Mouse (Mus musculus): Measurements from ENCODE around the gene Numa1. TPM values are rescaled to one million over a fixed set of nuclear protein-coding genes. Genes with fewer than 3 reads are reported as not detected.

Numa1 gene
- polyA plus RNA-seq, 1 experiment from 2014 or later: 50.8 TPM

- Histone ChIP-seq H3K36me3 (replicated peaks; ENCODE audit: control insufficient read depth, insufficient read depth) (no peaks in the 10 kb centered on the region), H3K4me2 (replicated peaks) (no peak overlapping the region), H3K9me3 (ENCODE audit: control insufficient read depth, low read length) (no peaks in the 10 kb centered on the region), H3K4me3 (replicated peaks; ENCODE audit: low read length) (no peak overlapping the region), H3K27ac (no peak overlapping the region), H3K27me3 (ENCODE audit: control insufficient read depth, insufficient read depth, low read length) (no peaks in the 10 kb centered on the region), H3K9ac (no peak overlapping the region), H3K4me1 (replicated peaks; ENCODE audit: control insufficient read depth, insufficient read depth, low read length) (no peaks in the 10 kb centered on the region)
- DNase-seq (ENCODE audit: low spot score) (no peak), ATAC-seq (ENCODE audit: low FRiP score) (no peak)
- WGBS: 95% methylated on average over 2 of the region's 2 CpGs
Measured at GRCm38 (mm10) chr7:101954163-101954562, 20.3 kb downstream of the Numa1 start.

- H3K9me3 ChIP-seq (ENCODE audit: control insufficient read depth, low read length): no peaks in the 10 kb centered on the region
- no peaks in the 10 kb centered on the region; the same call in 1 of the 2 replicates for H3K4me1 ChIP-seq (replicated peaks; ENCODE audit: control insufficient read depth, insufficient read depth, low read length)
- no peak overlapping the region for H3K9ac ChIP-seq
- H3K27ac ChIP-seq: no peak overlapping the region
- H3K36me3 ChIP-seq (replicated peaks; ENCODE audit: control insufficient read depth, insufficient read depth): no peaks in the 10 kb centered on the region
- 87% methylated on average over 2 of the region's 2 CpGs for WGBS
- H3K4me2 ChIP-seq (replicated peaks): no peak overlapping the region
- H3K4me3 ChIP-seq (replicated peaks; ENCODE audit: low read length): no peak overlapping the region
- DNase-seq (ENCODE audit: low spot score) (no peak), ATAC-seq (ENCODE audit: low FRiP score) (no peak)
- H3K27me3 ChIP-seq (ENCODE audit: control insufficient read depth, insufficient read depth, low read length): no peaks in the 10 kb centered on the region
Measured at GRCm38 (mm10) chr7:101955276-101955675, 21.4 kb downstream of the Numa1 start.

- H3K4me1 ChIP-seq (replicated peaks; ENCODE audit: control insufficient read depth, insufficient read depth, low read length): no peaks in the 10 kb centered on the region; the same call in 1 of the 2 replicates
- H3K4me3 ChIP-seq (replicated peaks; ENCODE audit: low read length): no peak overlapping the region
- no peak overlapping the region for H3K4me2 ChIP-seq (replicated peaks)
- WGBS: 52% methylated on average over 4 of the region's 4 CpGs
- no peak overlapping the region for H3K9ac ChIP-seq
- ATAC-seq (ENCODE audit: low FRiP score) (no peak), DNase-seq (ENCODE audit: low spot score) (no peak)
- no peaks in the 10 kb centered on the region for H3K9me3 ChIP-seq (ENCODE audit: control insufficient read depth, low read length)
- no peak overlapping the region for H3K27ac ChIP-seq
- H3K27me3 ChIP-seq (ENCODE audit: control insufficient read depth, insufficient read depth, low read length): no peaks in the 10 kb centered on the region
- no peaks in the 10 kb centered on the region for H3K36me3 ChIP-seq (replicated peaks; ENCODE audit: control insufficient read depth, insufficient read depth)
Measured at GRCm38 (mm10) chr7:101955862-101956261, 22.0 kb downstream of the Numa1 start.

- H3K4me3 ChIP-seq (replicated peaks; ENCODE audit: low read length): no peak overlapping the region
- H3K4me2 ChIP-seq (replicated peaks): no peak overlapping the region
- no peak overlapping the region for H3K9ac ChIP-seq
- no peak for ATAC-seq (ENCODE audit: low FRiP score)
- H3K27me3 ChIP-seq (ENCODE audit: control insufficient read depth, insufficient read depth, low read length): no peaks in the 10 kb centered on the region
- 91% methylated on average over 1 of the region's 1 CpGs for WGBS
- DNase-seq (ENCODE audit: low spot score): no peak
- no peak overlapping the region for H3K27ac ChIP-seq
- no peaks in the 10 kb centered on the region; the same call in 1 of the 2 replicates for H3K4me1 ChIP-seq (replicated peaks; ENCODE audit: control insufficient read depth, insufficient read depth, low read length)
- H3K9me3 ChIP-seq (ENCODE audit: control insufficient read depth, low read length): no peaks in the 10 kb centered on the region
- no peaks in the 10 kb centered on the region for H3K36me3 ChIP-seq (replicated peaks; ENCODE audit: control insufficient read depth, insufficient read depth)
Measured at GRCm38 (mm10) chr7:101956481-101956880, 22.6 kb downstream of the Numa1 start.

GRCm38 (mm10) chr7:101956911-101957310, 23.0 kb downstream of the Numa1 start:
- H3K36me3 ChIP-seq (replicated peaks; ENCODE audit: control insufficient read depth, insufficient read depth): no peaks in the 10 kb centered on the region
- ATAC-seq (ENCODE audit: low FRiP score) (no peak), DNase-seq (ENCODE audit: low spot score) (no peak)

GRCm38 (mm10) chr7:101962829-101963228, 28.9 kb downstream of the Numa1 start:
- Histone ChIP-seq H3K27ac (no peak overlapping the region), H3K4me1 (replicated peaks; ENCODE audit: control insufficient read depth, insufficient read depth, low read length) (no peaks in the 10 kb centered on the region; the same call in 1 of the 2 replicates), H3K9me3 (ENCODE audit: control insufficient read depth, low read length) (no peaks in the 10 kb centered on the region), H3K36me3 (replicated peaks; ENCODE audit: control insufficient read depth, insufficient read depth) (no peaks in the 10 kb centered on the region), H3K9ac (no peak overlapping the region), H3K27me3 (ENCODE audit: control insufficient read depth, insufficient read depth, low read length) (no peaks in the 10 kb centered on the region), H3K4me2 (replicated peaks) (no peak overlapping the region), H3K4me3 (replicated peaks; ENCODE audit: low read length) (no peak overlapping the region)
- no peak for ATAC-seq (ENCODE audit: low FRiP score)
- DNase-seq (ENCODE audit: low spot score): no peak
- WGBS: 87% methylated on average over 2 of the region's 2 CpGs

More at GRCm38 (mm10) chr7:101956911-101957310, 23.0 kb downstream of the Numa1 start:
- Histone ChIP-seq H3K27me3 (ENCODE audit: control insufficient read depth, insufficient read depth, low read length) (no peaks in the 10 kb centered on the region), H3K9ac (no peak overlapping the region), H3K4me3 (replicated peaks; ENCODE audit: low read length) (no peak overlapping the region), H3K4me2 (replicated peaks) (no peak overlapping the region), H3K4me1 (replicated peaks; ENCODE audit: control insufficient read depth, insufficient read depth, low read length) (no peaks in the 10 kb centered on the region; the same call in 1 of the 2 replicates), H3K9me3 (ENCODE audit: control insufficient read depth, low read length) (no peaks in the 10 kb centered on the region), H3K27ac (no peak overlapping the region)
- WGBS: 94% methylated on average over 5 of the region's 5 CpGs

GRCm38 (mm10) chr7:101963621-101964020, 29.7 kb downstream of the Numa1 start:
- Histone ChIP-seq H3K36me3 (replicated peaks; ENCODE audit: control insufficient read depth, insufficient read depth) (no peaks in the 10 kb centered on the region), H3K4me2 (replicated peaks) (no peak overlapping the region), H3K9ac (no peak overlapping the region), H3K4me3 (replicated peaks; ENCODE audit: low read length) (no peak overlapping the region), H3K27me3 (ENCODE audit: control insufficient read depth, insufficient read depth, low read length) (no peaks in the 10 kb centered on the region), H3K9me3 (ENCODE audit: control insufficient read depth, low read length) (no peaks in the 10 kb centered on the region), H3K27ac (no peak overlapping the region), H3K4me1 (replicated peaks; ENCODE audit: control insufficient read depth, insufficient read depth, low read length) (peaks cover under 1% of the 10 kb centered on the region; the same call in 1 of the 2 replicates)
- DNase-seq (ENCODE audit: low spot score): no peak
- 92% methylated on average over 2 of the region's 2 CpGs for WGBS
- no peak for ATAC-seq (ENCODE audit: low FRiP score)

GRCm38 (mm10) chr7:101964551-101964950, 30.6 kb downstream of the Numa1 start:
- Histone ChIP-seq H3K27ac (no peak overlapping the region), H3K4me2 (replicated peaks) (no peak overlapping the region), H3K4me3 (replicated peaks; ENCODE audit: low read length) (no peak overlapping the region), H3K4me1 (replicated peaks; ENCODE audit: control insufficient read depth, insufficient read depth, low read length) (peaks cover 8% of the 10 kb centered on the region), H3K27me3 (ENCODE audit: control insufficient read depth, insufficient read depth, low read length) (no peaks in the 10 kb centered on the region), H3K9ac (no peak overlapping the region), H3K9me3 (ENCODE audit: control insufficient read depth, low read length) (no peaks in the 10 kb centered on the region), H3K36me3 (replicated peaks; ENCODE audit: control insufficient read depth, insufficient read depth) (no peaks in the 10 kb centered on the region)
- no peak for ATAC-seq (ENCODE audit: low FRiP score)
- 85% methylated on average over 4 of the region's 4 CpGs for WGBS
- DNase-seq (ENCODE audit: low spot score): no peak

GRCm38 (mm10) chr7:101965606-101966005, 31.7 kb downstream of the Numa1 start:
- Histone ChIP-seq H3K4me3 (replicated peaks; ENCODE audit: low read length) (no peak overlapping the region), H3K9me3 (ENCODE audit: control insufficient read depth, low read length) (no peaks in the 10 kb centered on the region), H3K27ac (no peak overlapping the region), H3K27me3 (ENCODE audit: control insufficient read depth, insufficient read depth, low read length) (no peaks in the 10 kb centered on the region), H3K36me3 (replicated peaks; ENCODE audit: control insufficient read depth, insufficient read depth) (no peaks in the 10 kb centered on the region), H3K9ac (no peak overlapping the region), H3K4me1 (replicated peaks; ENCODE audit: control insufficient read depth, insufficient read depth, low read length) (peaks cover 8% of the 10 kb centered on the region), H3K4me2 (replicated peaks) (no peak overlapping the region)
- DNase-seq (ENCODE audit: low spot score): no peak
- 74% methylated on average over 2 of the region's 2 CpGs for WGBS
- ATAC-seq (ENCODE audit: low FRiP score): no peak

- no peaks in the 10 kb centered on the region for H3K27me3 ChIP-seq (ENCODE audit: control insufficient read depth, insufficient read depth, low read length)
- 85% methylated on average over 1 of the region's 1 CpGs for WGBS
- ATAC-seq (ENCODE audit: low FRiP score): no peak
Measured at GRCm38 (mm10) chr7:101967256-101967655, 33.3 kb downstream of the Numa1 start.

More at GRCm38 (mm10) chr7:101967256-101967655, 33.3 kb downstream of the Numa1 start:
- no peak overlapping the region for H3K4me2 ChIP-seq (replicated peaks)
- peaks cover 19% of the 10 kb centered on the region for H3K4me1 ChIP-seq (replicated peaks; ENCODE audit: control insufficient read depth, insufficient read depth, low read length)
- DNase-seq (ENCODE audit: low spot score): no peak
- no peak overlapping the region for H3K4me3 ChIP-seq (replicated peaks; ENCODE audit: low read length)
- H3K36me3 ChIP-seq (replicated peaks; ENCODE audit: control insufficient read depth, insufficient read depth): no peaks in the 10 kb centered on the region
- no peak overlapping the region for H3K27ac ChIP-seq
- H3K9me3 ChIP-seq (ENCODE audit: control insufficient read depth, low read length): no peaks in the 10 kb centered on the region
- H3K9ac ChIP-seq: no peak overlapping the region

Data from hindbrain, embryonic 14.5 days (tissue).